Mouse (Mus musculus) heart, embryonic 12.5 days (tissue): Measurements from ENCODE around the gene Sh2d1b1. TPM values are rescaled to one million over a fixed set of nuclear protein-coding genes. Genes with fewer than 3 reads are reported as not detected.

Source experiments
- ATAC-seq: fragments of 200-750 bp; cut with Nextera tagmentation; 2 replicates; pipeline ENCODE4 v1.8.0; 2017; ENCODE audit warnings: moderate TSS enrichment, moderate library complexity; ENCODE audit not compliant: insufficient number of reproducible peaks, low FRiP score
- H3K27ac ChIP-seq: fragments of 300-500 bp; sonication (generic); 2 replicates; pipeline ENCODE4 v1.5.1; 2016; ENCODE audit warnings: mild to moderate bottlenecking, moderate library complexity; ENCODE audit not compliant: poor library complexity, severe bottlenecking
- H3K27me3 ChIP-seq: fragments of 300-500 bp; sonication (generic); replicated peaks from 2 replicates; pipeline ENCODE4 v1.6.1; 2016; ENCODE audit warnings: mild to moderate bottlenecking, moderate library complexity
- H3K36me3 ChIP-seq: fragments of 300-500 bp; sonication (generic); 2 replicates; pipeline ENCODE4 v1.6.1; 2016; ENCODE audit warnings: mild to moderate bottlenecking, moderate library complexity
- H3K4me1 ChIP-seq: fragments of 300-500 bp; sonication (generic); replicated peaks from 2 replicates; pipeline ENCODE4 v1.6.1; 2016; ENCODE audit warnings: mild to moderate bottlenecking
- H3K4me2 ChIP-seq: fragments of 300-500 bp; sonication (generic); 2 replicates; pipeline ENCODE4 v1.6.1; 2016; ENCODE audit warnings: mild to moderate bottlenecking, moderate library complexity
- H3K4me3 ChIP-seq: fragments of 300-500 bp; sonication (generic); 2 replicates; pipeline ENCODE4 v1.5.1; 2016; ENCODE audit warnings: mild to moderate bottlenecking
- H3K9ac ChIP-seq: fragments of 300-500 bp; sonication (generic); 2 replicates; pipeline ENCODE4 v1.6.1; 2016; ENCODE audit warnings: mild to moderate bottlenecking, moderate library complexity
- H3K9me3 ChIP-seq: fragments of 300-500 bp; sonication (generic); replicated peaks from 2 replicates; pipeline ENCODE4 v1.6.1; 2016; ENCODE audit warnings: mild to moderate bottlenecking, moderate library complexity
- WGBS: fragments of 180-500 bp; shearing (Covaris S2); methylation state at CpG from one replicate; pipeline ENCODE4 v1.1.7; 2016; 5-methylcytosine and 5-hydroxymethylcytosine counted together
- polyA plus RNA-seq: library from polyadenylated mRNA; unstranded; fragments of >200 nt; fragmentation: Nextera tagmentation; extraction: Ambion mirVana; gene quantifications from 2 replicates; pipeline ENCODE4 v1.2.1, GENCODE M21; 2016

The Sh2d1b1 gene
- polyA plus RNA-seq, 1 experiment from 2014 or later: 0.06 TPM

GRCm38 (mm10) chr1:170324312-170324711 is 47.2 kb downstream of the Sh2d1b1 start:
- H3K27ac ChIP-seq: no peak overlapping the region
- H3K9ac ChIP-seq: no peak overlapping the region
- no peaks in the 10 kb centered on the region for H3K27me3 ChIP-seq
- no peak overlapping the region for H3K4me3 ChIP-seq
- ATAC-seq: no peak
- no peak overlapping the region for H3K4me2 ChIP-seq
- H3K9me3 ChIP-seq: no peaks in the 10 kb centered on the region
- H3K36me3 ChIP-seq: peaks cover 29% of the 10 kb centered on the region
- 86% methylated on average over 1 of the region's 1 CpGs for WGBS
- no peaks in the 10 kb centered on the region for H3K4me1 ChIP-seq

GRCm38 (mm10) chr1:170325277-170325676 is 48.2 kb downstream of the Sh2d1b1 start:
- Histone ChIP-seq H3K4me3 (no peak overlapping the region), H3K4me2 (no peak overlapping the region), H3K27ac (no peak overlapping the region), H3K9ac (no peak overlapping the region), H3K4me1 (no peaks in the 10 kb centered on the region), H3K9me3 (no peaks in the 10 kb centered on the region), H3K36me3 (peaks cover 21% of the 10 kb centered on the region), H3K27me3 (no peaks in the 10 kb centered on the region)
- ATAC-seq: no peak
- WGBS: 84% methylated on average over 4 of the region's 4 CpGs

- Histone ChIP-seq H3K9ac (no peak overlapping the region), H3K36me3 (peaks cover 24% of the 10 kb centered on the region), H3K4me3 (no peak overlapping the region), H3K4me1 (peaks cover 20% of the 10 kb centered on the region), H3K27ac (peak overlapping the region; percentile 39; the same call in 1 of the 2 replicates), H3K4me2 (no peak overlapping the region), H3K27me3 (no peaks in the 10 kb centered on the region), H3K9me3 (no peaks in the 10 kb centered on the region)
- no peak for ATAC-seq
- 44% methylated on average over 6 of the region's 6 CpGs for WGBS
These were observed 54.8 kb downstream of the Sh2d1b1 start for GRCm38 (mm10) chr1:170331926-170332325.

- Histone ChIP-seq H3K36me3 (peaks cover 20% of the 10 kb centered on the region), H3K4me1 (peaks cover 20% of the 10 kb centered on the region), H3K27ac (no peak overlapping the region), H3K4me2 (no peak overlapping the region), H3K9ac (no peak overlapping the region), H3K27me3 (no peaks in the 10 kb centered on the region), H3K4me3 (no peak overlapping the region), H3K9me3 (no peaks in the 10 kb centered on the region)
- ATAC-seq: no peak
- 70% methylated on average over 4 of the region's 4 CpGs for WGBS
These were observed 55.7 kb downstream of the Sh2d1b1 start for GRCm38 (mm10) chr1:170332775-170333174.

Other genes starting within 250 kb of the Sh2d1b1 start
- 7.6 and 7.9 TPM in 2 replicates for gene Ddr2, start 166.6 kb upstream of the Sh2d1b1 start, polyA plus RNA-seq
- 61.6 and 66.1 TPM in 2 replicates for gene Uap1, start 102.4 kb upstream of the Sh2d1b1 start, polyA plus RNA-seq
- gene Uhmk1, start 61.9 kb upstream of the Sh2d1b1 start, polyA plus RNA-seq: 13.8 and 14.6 TPM in 2 replicates
- gene Sh2d1b2, start 44.6 kb upstream of the Sh2d1b1 start, polyA plus RNA-seq: not detected in 2 replicates
- gene Gm7694, start 29.0 kb downstream of the Sh2d1b1 start, polyA plus RNA-seq: 7.1 and 8.5 TPM in 2 replicates
- 1.8 and 2.2 TPM in 2 replicates for gene Spata46, start 31.5 kb downstream of the Sh2d1b1 start, polyA plus RNA-seq